Mouse (Mus musculus) spleen, adult 2 months (tissue): Measurements from ENCODE around the gene Dnpep.

Experiments
- CTCF ChIP-seq: fragments of 200-500 bp; IDR thresholded peaks from 2 replicates; pipeline ENCODE4 v1.5.1; 2011; ENCODE audit warnings: mild to moderate bottlenecking, inconsistent platforms; ENCODE audit not compliant: insufficient read depth, insufficient read length, insufficient replicate concordance; ENCODE audit errors: extremely low read depth
- POLR2A ChIP-seq: fragments of 200-500 bp; IDR thresholded peaks from 2 replicates; pipeline ENCODE4 v1.6.1; 2011; ENCODE audit warnings: low read depth, low read length, inconsistent platforms

DNA sequence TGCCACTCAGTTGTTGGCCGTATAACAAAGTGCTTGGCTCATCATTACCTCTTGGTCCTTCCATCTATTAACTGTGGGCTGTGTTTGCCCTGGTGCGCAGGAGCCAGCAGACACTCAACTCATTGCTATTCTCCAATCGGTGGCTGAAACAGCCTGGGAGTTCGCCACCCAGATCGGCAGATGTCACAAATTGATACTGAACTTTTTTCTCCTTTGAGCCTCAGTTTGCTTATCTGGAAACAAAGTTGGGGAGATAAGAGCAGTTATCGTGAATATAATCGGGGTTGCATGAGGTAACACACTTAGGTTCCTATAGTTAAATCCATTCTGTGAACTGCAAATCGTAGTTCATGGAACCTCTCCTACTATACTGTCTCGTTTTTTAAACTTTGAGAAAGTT is 19.3 kb upstream of the Dnpep start:
- TF ChIP-seq CTCF: no peak
- no peak for TF ChIP-seq POLR2A
